Mouse (Mus musculus) kidney, adult 2 months (tissue): ENCODE data around the gene Slc22a17.

Experiments used
- CTCF ChIP-seq: fragments of 200-500 bp; conservative IDR thresholded peaks from 2 replicates; pipeline ENCODE4 v1.5.1; 2011; ENCODE audit warnings: low read depth, mild to moderate bottlenecking, control low read depth, low read length, moderate library complexity, mixed read lengths; ENCODE audit not compliant: insufficient read depth, insufficient read length
- POLR2A ChIP-seq: fragments of 200-500 bp; IDR thresholded peaks from one replicate; pipeline ENCODE4 v1.6.1; 2011; ENCODE audit warnings: low read depth, low read length, control low read depth

DNA sequence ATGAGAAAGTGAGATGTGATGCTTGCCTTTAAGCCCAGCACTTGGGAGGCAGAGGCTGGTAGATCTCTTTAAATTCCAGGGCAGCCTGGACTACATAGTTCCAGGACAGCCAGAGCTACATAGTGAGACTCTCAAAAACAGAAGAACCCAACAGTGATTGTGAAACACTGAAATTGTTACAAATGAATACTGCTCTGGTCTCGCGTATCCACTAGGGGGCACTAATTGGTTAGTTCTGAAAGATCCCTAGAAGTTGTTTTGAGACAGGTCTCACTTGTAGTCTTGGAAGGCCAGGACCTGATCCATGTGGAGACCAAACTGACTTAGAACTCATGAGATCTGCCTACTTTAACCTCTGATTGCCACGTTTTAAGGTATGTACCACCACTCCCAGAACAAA, 12.5 kb downstream of the Slc22a17 start:
- TF ChIP-seq CTCF (peak; percentile 41), POLR2A (no peak)
